Comparison of ENCODE assay signal across 7 mouse cellular contexts in genomic region chr4:131843290-131843743, GRCm38 (mm10). TPM values are rescaled to one million over a fixed set of nuclear protein-coding genes. Genes with fewer than 3 reads are reported as not detected.
DNase-seq lines count a peak whose midpoint lies in the region; ATAC-seq and TF ChIP-seq lines count a peak whose summit lies in the region.

Gene Mecr (plus strand): TSS chr4:131843470.

- peaks cover 7% of the 10 kb centered on the region; the same call in 1 of the 2 replicates for H3K4me1 ChIP-seq in intestine, postnatal 0 days (replicated peaks; ENCODE audit: control insufficient read depth, insufficient read depth, low read length)
- peaks cover 10% of the 10 kb centered on the region for H3K4me1 ChIP-seq in midbrain, embryonic 12.5 days
- peaks cover 8% of the 10 kb centered on the region for H3K4me1 ChIP-seq in small intestine, adult 2 months (ENCODE audit: control insufficient read depth, insufficient read depth, insufficient read length, low read length)

- intact Hi-C loops in left cerebral cortex, postnatal 4 days (cut with DNase I) = loop anchor here (10.0 kb wide), 1 partner anchor 1049 kb away; the partner anchor contains the start of gene Sdc3

- ATAC-seq in intestine, postnatal 0 days = peak; percentile 74
- ATAC-seq in midbrain, embryonic 12.5 days (ENCODE audit: low FRiP score, low read depth) = peak; percentile 83

- H3K36me3 ChIP-seq in intestine, postnatal 0 days (ENCODE audit: control insufficient read depth, insufficient read depth) = peaks cover 3% of the 10 kb centered on the region; the same call in 1 of the 2 replicates
- no peaks in the 10 kb centered on the region for H3K36me3 ChIP-seq in midbrain, embryonic 12.5 days
- no peaks in the 10 kb centered on the region for H3K36me3 ChIP-seq in small intestine, adult 2 months (ENCODE audit: control insufficient read depth, insufficient read depth, low read length)

- no peaks in the 10 kb centered on the region for H3K9me3 ChIP-seq in intestine, postnatal 0 days (ENCODE audit: control insufficient read depth)
- H3K9me3 ChIP-seq in midbrain, embryonic 12.5 days = no peaks in the 10 kb centered on the region

- no peak for TF ChIP-seq CTCF in intestine, postnatal 0 days (IDR thresholded peaks at IDR 0.05; ENCODE audit: low read depth)
- TF ChIP-seq CTCF in small intestine, adult 2 months (IDR thresholded peaks at IDR 0.05; ENCODE audit: extremely low read depth, insufficient read length, insufficient replicate concordance, low read depth, low read length) = no peak

- H3K9ac ChIP-seq in intestine, postnatal 0 days (ENCODE audit: low read depth, low read length) = peak within 1 kb of the TSS; percentile 70
- peak within 1 kb of the TSS; percentile 68 for H3K9ac ChIP-seq in midbrain, embryonic 12.5 days (replicated peaks)

- H3K27ac ChIP-seq in intestine, postnatal 0 days (ENCODE audit: low read depth, low read length) = no peak within 1 kb of the TSS
- H3K27ac ChIP-seq in midbrain, embryonic 12.5 days (replicated peaks) = no peak within 1 kb of the TSS
- H3K27ac ChIP-seq in small intestine, adult 2 months (ENCODE audit: insufficient read depth, low read depth, low read length) = no peak within 1 kb of the TSS

- peak within 1 kb of the TSS; percentile 93 for H3K4me2 ChIP-seq in intestine, postnatal 0 days (replicated peaks; ENCODE audit: low read depth)
- H3K4me2 ChIP-seq in midbrain, embryonic 12.5 days (replicated peaks) = peak within 1 kb of the TSS; percentile 78

- under 1% methylated on average over 37 of the region's 37 CpGs for WGBS in intestine, postnatal 0 days
- under 1% methylated on average over 37 of the region's 37 CpGs for WGBS in midbrain, embryonic 12.5 days
- under 1% methylated on average over 37 of the region's 37 CpGs for WGBS in small intestine, adult 2 months

- peak; percentile 90 for DNase-seq in adrenal gland, adult 8-10 months
- peak; percentile 95 for DNase-seq in embryo, embryonic 9.5 days (ENCODE audit: extremely low spot score)
- DNase-seq in gonadal fat pad, adult 2 months (ENCODE audit: low read depth) = no peak
- peak; percentile 95 for DNase-seq in left cerebral cortex, postnatal 4 days

- peak within 1 kb of the TSS; percentile 85 for H3K4me3 ChIP-seq in intestine, postnatal 0 days (ENCODE audit: low read depth, low read length)
- H3K4me3 ChIP-seq in midbrain, embryonic 12.5 days = peak within 1 kb of the TSS; percentile 86
- H3K4me3 ChIP-seq in small intestine, adult 2 months (ENCODE audit: low read depth, low read length) = peak within 1 kb of the TSS; percentile 87

- peak; percentile 51; the same call in 1 of the 2 replicates for TF ChIP-seq POLR2A in small intestine, adult 2 months (IDR thresholded peaks at IDR 0.05; ENCODE audit: low read depth, low read length)

- no peaks in the 10 kb centered on the region for H3K27me3 ChIP-seq in intestine, postnatal 0 days (replicated peaks; ENCODE audit: control insufficient read depth, insufficient read depth, low read length)
- peaks cover 37% of the 10 kb centered on the region for H3K27me3 ChIP-seq in midbrain, embryonic 12.5 days
- H3K27me3 ChIP-seq in small intestine, adult 2 months (ENCODE audit: control insufficient read depth, insufficient read depth, low read length) = no peaks in the 10 kb centered on the region; the same call in 1 of the 2 replicates

RNA-seq across cellular contexts. Expression of gene Mecr, which starts in this region (rescaled TPM):
- total RNA-seq in adrenal gland, adult 8-10 months (2022) = 10 to 100 TPM; 62.4 to 80.1 (median 74.6) TPM
- 49.9 and 80.6 TPM in 2 replicates for polyA plus RNA-seq in gonadal fat pad, adult 2 months (2012; rRNA removed)
- 27.3 and 27.6 TPM in 2 replicates for polyA plus RNA-seq in intestine, postnatal 0 days (2015; fragmentation: Nextera tagmentation; extraction: Ambion mirVana)
- total RNA-seq in left cerebral cortex, postnatal 4 days (2021) = 10 to 100 TPM; 36.9 to 38.2 TPM
- 35.5 and 44.5 TPM in 2 replicates for polyA plus RNA-seq in midbrain, embryonic 12.5 days (2016; fragmentation: Nextera tagmentation; extraction: Ambion mirVana)
- 20.9 and 23.1 TPM in 2 replicates for polyA plus RNA-seq in small intestine, adult 2 months (2012; rRNA removed)
